Mouse (Mus musculus) brain, adult 2 months (tissue): Measurements from ENCODE around the gene Fgf11.
A peak's percentile ranks its signal among the peaks of the same experiment; 100 is the strongest.

ENCODE experiments used
- DNase-seq: peaks from one replicate; pipeline ENCODE4 v3.0.0; 2011; ENCODE audit warnings: low read depth, low spot score

The Fgf11 gene

DNA sequence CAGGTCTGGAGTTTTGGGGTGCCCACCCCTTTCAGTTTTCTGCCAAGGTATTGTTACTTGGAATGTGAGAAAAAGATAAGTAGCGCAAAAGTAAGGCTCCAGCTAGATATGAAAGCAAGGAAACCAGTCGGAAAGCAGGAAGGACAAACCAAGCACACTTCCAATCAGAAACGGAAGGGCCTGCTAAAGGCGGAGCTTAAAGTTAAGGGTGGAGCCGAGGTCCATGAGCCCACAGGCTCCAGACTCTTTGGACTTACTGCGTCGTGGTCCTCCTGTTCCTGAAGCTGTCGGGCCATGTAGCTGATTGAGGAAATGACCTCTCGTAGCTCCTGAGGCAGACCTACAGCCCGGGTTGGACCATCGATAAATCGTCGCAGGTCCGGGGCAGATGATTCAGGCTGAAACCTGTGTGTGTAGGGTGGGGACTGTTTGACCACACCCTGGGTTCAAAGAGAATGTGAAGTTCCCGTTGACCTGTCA is 16.8 kb downstream of the Fgf11 start:
- DNase-seq = no peak

DNA sequence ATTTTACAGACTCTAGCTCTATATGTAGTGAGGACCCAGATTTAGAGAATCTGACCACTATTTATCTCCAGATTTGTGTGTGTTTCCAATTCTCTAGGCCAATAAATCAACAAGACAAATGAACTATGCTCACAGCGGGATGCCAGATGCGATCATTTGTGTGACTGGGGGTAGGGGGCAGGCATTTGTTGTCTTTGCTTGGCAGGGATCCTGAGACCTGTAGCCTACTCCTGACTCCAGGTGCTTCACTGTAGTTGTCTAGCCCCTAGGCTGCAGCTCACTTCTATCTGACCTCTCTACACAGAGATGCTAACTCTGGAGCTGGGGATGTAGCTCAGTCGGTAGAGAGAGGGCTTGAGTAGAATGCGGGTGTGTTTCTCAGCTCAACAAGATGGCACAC is 19.8 kb downstream of the Fgf11 start:
- DNase-seq = no peak

DNA sequence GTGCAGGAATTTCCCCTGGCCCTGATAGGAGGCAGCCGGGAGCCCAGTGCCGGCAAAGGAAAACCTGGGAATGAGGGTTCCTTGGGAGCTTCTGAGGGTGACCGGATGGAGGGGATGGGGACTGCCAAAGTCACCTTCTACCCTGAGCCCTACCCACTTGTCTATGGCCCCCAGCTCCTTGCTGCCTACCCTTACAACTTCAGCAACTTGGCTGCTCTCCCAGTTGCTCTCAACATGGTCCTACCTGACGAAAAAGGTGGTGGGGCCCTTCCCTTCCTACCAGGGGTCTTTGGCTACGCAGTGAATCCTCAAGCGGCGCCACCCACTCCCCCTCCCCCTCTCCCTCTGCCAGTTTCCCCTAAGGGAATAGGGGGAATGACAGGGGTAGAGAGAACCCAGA is 22.7 kb downstream of the Fgf11 start:
- no peak for DNase-seq

DNA sequence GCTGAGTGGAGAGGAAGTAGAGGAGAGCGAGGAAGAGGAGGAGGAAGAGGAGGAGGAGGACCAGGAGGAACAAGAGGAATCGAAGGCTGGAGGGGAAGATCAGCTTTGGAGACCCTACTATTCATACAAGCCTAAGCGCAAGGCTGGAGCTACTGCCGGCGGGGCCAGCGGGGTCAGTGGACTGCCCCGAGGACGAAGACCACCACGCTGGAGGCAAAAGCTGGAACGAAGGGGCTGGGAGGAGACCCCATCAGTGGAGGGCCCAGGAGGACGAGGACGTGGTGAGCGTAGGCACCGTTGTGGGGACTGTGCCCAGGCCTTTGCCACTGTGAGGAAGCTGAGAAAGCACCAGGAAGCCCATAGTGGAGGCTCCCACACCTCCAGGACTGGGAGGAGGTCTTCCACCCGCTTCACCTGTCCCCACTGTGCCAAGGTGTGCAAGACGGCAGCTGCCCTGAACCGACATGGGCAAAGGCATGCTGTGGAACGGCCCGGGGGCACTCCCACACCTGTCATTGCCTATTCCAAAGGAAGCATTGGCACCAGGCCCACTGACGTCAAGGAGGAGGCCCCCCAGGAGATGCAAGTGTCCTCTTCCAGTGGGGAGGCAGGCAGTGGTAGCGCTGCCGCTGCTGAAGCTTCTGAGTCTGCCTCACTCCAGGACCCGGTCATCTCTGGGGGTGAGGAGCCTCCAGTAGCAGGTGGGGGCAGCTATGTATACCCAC is 23.2 kb downstream of the Fgf11 start:
- peak; percentile 42 for DNase-seq

DNA sequence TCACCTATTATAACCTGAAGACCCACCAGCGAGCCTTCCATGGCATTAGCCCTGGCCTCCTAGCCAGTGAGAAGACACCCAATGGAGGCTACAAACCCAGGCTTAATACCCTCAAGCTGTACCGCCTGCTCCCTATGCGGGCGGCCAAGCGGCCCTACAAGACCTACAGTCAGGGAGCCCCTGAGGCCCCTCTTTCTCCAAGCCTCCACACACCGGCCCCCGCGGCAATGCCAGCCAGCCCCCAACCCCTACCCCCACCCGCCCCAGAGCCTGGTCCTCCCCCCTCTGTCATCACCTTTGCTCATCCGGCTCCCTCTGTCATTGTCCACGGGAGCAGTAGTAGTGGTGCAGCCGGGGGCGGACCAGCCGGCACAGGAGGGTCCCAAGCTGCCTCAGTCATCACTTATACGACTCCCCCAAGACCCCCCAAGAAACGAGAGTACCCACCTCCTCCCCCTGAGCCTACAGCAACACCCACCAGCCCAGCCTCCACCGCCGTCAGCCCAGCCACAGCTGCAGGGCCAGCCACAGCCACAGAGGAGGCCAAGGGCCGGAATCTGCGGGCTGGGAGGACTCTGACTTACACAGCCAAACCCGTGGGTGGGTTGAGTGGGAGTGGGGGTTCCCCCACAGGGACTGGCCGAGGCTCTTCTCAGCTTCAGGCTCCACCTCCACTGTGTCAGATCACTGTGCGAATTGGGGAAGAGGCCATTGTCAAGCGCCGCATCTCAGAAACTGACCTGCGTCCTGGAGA is 24.0 kb downstream of the Fgf11 start:
- no peak for DNase-seq

DNA sequence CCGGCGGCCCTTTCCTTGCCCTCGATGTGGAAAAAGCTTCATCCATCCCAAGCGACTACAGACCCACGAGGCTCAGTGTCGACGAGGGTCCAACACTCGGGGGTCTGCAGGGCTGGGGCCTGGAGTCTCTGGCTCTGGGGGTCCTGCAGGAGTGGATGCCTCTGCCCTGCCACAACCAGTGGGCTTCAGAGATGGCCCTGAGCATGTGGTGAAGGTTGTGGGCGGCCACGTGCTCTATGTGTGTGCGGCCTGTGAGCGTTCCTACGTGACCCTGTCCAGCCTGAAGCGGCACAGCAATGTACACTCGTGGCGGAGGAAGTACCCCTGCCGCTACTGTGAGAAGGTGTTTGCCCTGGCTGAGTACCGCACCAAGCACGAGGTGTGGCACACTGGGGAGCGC is 25.2 kb downstream of the Fgf11 start:
- no peak for DNase-seq

DNA sequence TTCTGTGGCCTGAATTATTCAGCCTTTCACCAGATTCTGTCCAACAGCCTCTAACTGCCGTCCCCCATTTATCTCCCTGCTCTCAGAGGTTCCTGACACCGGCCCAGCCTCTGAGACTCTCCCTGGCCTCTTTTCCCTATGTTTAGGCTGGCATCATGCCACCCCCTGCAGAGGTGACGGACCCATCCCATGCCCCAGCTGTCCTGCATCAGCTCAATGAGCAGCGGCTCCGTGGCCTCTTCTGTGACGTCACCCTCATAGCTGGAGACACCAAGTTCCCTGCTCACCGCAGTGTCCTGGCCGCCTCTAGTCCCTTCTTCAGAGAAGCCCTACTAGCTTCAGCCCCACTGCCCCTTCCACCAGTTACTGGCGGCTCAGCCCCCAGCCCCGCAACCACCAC is 25.9 kb downstream of the Fgf11 start:
- DNase-seq = no peak

DNA sequence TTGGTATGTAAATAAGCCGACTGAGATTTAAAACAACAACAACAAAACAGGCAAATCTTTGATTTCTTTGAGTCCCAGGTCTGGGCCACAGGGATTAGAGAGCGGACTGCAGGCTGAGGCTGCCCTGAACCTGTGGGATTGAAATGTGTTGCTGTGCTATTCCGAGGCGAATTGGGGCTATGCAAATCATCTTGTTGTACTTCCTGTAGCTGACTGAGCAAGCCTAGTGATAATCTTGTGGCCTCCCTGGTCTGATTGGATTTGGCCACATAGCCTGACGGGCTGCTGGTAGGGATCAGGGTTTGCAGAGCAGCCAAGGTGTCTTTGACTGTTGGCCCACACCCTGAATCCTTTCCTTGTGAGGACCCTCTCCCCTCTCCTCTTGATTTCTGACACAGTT is 26.7 kb downstream of the Fgf11 start:
- DNase-seq = no peak

DNA sequence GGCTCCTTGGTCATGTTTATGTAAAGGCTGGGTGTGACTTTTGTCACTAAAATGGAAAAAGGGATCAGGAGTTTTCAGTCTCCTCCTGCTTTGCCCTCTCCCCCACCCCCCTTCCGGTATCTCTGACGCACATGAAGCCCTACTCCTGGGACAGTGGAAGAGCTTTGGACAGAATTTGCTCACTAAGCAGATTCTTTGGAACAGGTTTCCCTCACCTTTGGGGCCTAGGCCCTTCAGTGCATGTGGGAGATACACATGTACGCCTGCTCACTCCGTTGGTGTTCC is 34.1 kb downstream of the Fgf11 start:
- DNase-seq = peak; percentile 38

DNA sequence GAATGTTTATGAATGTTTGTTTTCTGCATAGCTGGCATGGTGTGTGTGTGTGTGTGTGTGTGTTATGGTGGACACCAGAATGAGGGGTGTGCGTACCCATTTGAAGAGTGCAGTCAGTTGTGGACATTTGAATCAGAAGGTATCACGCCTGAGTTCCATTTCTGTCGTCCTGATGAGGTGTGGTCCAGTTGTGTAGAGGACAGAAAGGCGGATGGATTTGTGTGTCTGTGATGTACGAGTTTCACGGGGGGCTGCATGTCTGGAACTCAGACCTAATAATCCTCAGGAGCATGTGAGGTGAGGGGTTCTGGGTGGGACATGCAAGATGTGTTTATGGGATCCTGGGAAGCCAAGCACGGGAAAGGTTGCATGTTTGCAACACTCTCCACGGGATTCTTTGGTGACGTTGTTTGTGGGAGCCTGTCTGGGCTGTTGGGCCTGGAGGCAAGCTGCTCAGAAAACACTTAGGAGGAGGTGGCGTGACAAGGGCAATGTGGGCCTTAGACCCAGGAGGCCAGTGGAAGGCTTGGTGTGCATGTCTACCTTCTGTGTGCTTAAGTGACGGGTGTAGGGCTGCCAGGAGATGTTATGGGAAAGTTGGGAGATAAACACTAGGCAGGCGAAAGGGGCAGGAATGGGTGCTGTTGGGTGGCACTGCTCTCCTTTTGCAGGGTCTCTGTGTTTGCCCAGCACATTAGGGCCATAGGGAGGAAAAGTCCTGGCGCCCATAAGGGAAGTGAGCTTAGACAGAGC is 34.6 kb downstream of the Fgf11 start:
- DNase-seq = peak; percentile 48

DNA sequence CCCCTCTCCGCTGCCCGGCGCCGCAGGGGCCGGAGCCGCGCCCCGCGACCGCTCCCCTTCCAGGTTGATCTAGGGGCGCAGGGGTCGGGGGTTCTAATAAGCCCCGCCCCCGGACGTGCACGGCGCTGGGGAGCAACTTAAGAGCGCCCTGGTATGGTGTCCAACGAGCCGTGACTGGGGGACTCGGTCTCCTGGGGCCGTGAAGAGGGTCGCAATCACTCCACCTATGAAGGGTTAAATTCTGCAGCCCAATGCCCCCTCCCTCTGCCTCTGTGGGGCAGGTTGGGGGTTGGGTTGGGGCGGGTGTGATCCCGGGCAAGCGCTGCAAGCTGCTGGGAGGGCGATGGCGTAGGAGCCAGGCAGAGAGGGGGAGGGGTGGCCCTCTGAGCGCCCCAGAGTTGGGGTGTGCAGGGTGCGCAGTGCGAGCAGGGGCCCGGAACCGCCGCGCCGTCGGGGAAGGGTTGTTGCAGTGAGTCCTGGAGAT is 35.5 kb downstream of the Fgf11 start:
- DNase-seq = peak; percentile 86

DNA sequence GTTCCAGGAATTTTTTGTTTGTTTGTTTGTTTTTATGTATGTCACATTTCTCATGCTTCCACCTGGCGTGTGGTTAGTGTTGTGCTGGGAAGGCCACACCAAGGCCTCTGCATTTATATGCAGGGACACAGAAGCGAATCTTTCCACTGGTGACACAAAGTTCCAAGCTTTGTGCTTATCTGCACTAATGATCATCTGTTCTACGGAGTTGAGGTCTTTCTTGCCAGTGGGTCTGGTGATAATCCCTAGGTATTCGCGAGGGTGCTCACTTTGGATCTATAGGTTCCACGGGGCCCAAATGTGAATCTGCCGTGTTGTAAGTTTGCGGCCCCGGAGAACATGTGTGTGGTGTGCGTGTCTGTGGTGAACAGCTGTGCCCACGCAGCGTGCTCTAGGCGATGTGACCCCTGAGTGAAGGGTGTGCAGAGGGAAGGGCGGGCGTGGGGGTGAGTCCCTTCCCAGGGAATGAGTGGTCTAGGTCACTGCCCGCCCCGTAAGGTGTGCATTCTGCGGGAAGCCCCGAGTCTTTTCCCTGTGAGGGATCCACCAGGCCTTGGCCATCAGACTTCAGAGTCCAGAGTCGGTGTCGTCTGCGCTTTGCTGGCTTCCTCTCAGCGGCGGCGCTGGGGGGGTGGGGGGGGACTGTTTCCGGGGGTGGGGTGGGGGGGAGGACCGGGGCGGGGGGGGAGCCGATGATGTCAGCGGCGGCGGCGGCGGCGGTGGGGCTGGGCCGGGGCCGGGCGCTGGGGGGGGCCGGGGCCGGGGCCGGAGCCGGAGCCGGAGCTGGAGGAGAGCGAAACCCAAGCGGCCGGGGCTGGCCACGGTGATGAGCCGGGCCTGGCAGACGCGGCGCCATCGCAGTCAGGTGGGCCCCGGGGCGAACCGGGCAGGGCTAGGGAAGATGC is 36.2 kb downstream of the Fgf11 start, which contains the start of gene Zbtb4:
Zbtb4 (plus strand) TSS at position 692 of the 905 bp plus-strand sequence.
- DNase-seq = peak; percentile 71

DNA sequence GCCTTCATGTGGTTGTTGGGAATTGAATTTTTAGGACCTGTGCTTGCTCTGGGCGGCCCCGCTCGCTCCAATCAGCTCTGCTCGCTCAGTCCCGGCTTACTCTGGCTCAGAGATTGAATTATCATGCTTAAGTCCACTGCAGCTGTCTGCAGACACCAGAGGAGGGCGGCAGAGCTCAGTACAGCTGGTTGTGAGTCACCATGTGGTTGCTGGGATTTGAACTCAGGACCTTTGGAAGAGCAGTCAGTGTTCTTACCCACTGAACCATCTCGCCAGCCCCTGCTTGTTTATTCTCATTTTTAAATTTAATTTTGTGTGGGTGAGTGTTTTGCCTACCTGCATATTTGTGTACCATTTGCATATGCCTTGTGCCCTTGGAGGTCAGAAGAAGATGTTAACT is 38.1 kb downstream of the Fgf11 start:
- DNase-seq = no peak

DNA sequence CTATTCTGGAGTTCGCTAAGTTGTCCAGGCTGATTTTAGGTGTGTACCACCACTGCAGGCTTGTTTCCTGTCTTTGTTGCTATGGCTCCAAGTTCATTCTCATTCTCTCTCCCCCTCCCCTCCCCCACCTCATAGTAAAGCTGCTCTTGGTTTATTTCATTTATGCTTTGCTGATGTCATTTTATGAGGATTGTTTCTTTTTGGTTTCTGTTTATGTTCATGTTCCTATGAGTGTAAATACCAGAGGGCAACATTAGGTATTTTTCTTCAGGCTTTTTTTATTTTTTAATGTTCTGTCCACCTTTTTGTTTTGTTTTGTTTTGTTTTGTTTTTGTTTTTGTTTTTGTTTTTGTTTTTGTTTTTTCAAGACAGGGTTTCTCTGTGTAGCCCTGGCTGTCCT is 39.8 kb downstream of the Fgf11 start, which contains the start of gene Slc35g3:
Slc35g3 (minus strand) TSS at position 101 of the 400 bp plus-strand sequence.
- DNase-seq = no peak

DNA sequence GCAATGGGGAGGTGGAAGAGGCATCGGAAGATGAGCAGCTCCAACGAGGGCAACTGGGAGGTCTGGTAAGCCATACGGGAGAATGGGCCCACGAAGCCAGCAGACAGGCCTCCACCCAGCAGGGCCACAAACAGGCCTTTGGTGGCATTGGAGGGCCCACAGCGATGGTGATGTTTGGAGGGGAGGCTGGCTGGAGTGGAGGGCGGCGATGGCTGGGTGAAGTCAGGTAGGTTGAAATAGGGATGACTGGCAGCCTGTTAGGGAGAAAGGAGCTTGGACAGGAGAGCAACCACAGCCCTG is 40.8 kb downstream of the Fgf11 start:
- no peak for DNase-seq

DNA sequence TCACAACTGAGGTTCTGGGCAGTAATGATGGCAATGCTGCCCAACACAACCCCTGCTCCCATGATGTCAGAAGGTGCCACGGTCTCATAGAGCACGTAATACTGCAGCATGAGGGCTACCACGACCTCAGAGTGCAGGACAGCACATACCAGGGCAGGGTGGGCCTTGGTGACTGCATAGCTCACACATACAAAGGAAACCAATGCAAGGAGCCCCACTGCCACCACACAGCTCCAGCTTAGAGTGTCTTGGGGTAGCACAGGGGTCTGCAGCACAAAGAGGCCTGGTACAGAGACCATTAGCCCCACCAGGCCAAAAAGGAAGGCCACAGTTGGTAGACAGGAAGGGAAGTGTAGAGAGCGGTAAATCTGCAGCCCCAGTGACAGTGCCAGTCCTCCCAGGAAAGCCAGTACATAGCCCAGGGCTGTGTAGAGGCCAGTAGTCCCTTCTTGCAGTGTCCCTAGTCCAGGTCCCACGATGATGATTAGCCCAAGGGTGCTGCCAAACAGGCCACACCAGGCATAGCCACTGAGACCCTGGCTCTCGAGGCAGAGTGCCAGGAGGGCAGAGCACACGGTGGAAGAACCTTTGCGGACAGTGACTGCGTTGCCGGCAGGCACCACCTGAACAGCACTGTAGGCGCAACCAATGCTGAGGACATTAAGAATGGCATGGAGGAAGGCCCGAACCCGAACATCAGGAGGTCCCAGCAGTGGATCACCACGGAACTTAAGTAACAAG is 41.3 kb downstream of the Fgf11 start:
- DNase-seq = no peak

DNA sequence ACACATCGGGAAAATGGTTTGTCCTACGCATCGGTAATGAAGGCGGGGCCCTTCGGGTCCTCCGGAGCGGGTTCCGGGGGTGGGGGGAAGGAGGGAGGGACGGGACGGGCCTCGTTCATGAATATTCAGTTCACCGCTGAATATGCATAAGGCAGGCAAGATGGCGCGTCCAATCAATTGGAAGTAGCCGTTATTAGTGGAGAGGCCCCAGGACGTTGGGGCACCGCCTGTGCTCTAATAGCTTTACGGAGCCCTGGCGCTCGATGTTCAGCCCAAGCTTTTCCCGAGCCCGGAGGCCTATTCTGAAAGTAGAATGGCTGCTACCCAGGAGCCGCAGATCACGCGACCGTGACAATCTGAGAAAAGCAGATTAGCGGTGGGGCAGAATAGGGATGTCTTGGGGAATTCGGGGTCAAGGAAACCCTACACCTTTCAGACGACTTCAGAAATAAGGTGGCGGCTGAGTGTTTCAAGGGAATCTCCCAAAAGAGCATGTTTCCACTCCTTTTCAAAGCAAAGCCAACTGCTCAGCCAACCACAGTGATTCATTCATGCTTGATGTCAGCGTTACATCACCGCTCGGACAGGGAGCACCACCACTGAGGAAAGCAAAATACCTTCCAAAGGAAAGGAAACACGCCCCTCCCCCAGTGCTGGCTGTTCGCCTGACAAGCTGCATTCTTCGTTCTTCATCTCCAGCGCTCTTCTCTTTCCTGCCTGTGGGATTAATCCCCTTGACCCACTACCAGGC is 42.5 kb downstream of the Fgf11 start:
- DNase-seq = peak; percentile 98

DNA sequence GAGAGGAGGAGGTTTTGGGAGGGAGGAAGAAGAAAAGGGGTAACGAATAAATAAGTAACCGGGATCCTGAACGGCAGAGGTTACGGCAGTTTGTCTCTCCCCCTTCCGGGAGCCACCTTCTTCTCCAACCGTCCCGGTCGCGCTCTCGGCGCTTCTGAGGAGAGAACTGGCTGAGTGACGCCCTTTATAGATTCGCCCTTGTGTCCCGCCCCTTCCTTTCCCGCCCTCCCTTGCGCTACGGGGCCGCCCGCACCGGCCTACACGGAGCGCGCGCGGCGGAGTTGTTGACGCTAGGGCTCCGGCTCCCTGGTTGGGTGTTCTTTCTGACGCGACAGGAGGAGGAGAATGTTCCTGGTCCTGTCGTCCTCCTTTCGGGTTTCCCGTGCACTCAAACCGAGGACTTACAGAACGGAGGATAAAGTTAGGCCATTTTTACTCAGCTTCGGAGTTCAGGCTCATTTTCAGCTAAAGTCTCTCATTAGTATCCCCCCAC is 43.1 kb downstream of the Fgf11 start, which contains the start of gene Polr2a:
Polr2a (minus strand) TSS at position 160 of the 493 bp plus-strand sequence.
- peak; percentile 99 for DNase-seq

DNA sequence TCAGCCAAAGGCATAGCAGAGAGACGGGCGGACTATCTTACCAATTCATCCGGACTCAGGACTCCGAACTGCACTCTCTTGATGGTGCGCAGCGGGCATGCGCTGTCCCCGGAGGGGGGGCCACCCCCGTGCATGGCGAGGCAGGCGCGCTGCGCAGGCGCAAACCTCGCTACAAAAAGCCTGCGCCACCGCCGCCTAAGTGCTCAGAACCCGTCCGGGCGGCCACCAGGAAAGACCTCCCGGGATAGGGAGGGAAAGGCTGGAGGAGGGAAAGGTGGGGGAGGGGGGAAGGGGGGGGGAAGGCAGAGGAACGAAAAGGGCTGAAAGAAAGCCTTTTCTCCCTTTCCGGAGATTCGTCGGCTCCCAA is 43.6 kb downstream of the Fgf11 start:
- peak; percentile 98 for DNase-seq
